Mouse (Mus musculus) lung, adult 2 months (tissue): ENCODE measurements around the gene Sbno2. TPM values are rescaled to one million over a fixed set of nuclear protein-coding genes. Genes with fewer than 3 reads are reported as not detected.
"Not testable (repeated sequence)": the region's sequence is repeated elsewhere in the genome, so short reads cannot be mapped to it uniquely, and the experiment has no call there.

Source experiments
- DNase-seq: peaks from one replicate; pipeline ENCODE4 v3.0.0; 2022
- H3K4me1 ChIP-seq: fragments of 200-500 bp; 2 replicates; pipeline ENCODE4 v1.6.1; 2011; ENCODE audit warnings: low read length; ENCODE audit not compliant: control insufficient read depth, insufficient read depth
- H3K4me3 ChIP-seq: fragments of 200-500 bp; replicated peaks from 2 replicates; pipeline ENCODE3; 2011; ENCODE audit warnings: low read depth, mild to moderate bottlenecking, control low read depth, low read length; ENCODE audit errors: extremely low read depth
- CTCF ChIP-seq: fragments of 200-500 bp; IDR thresholded peaks from 2 replicates; pipeline ENCODE4 v1.5.1; 2011; ENCODE audit warnings: mild to moderate bottlenecking, low read length, control low read depth; ENCODE audit not compliant: insufficient read depth
- POLR2A ChIP-seq: fragments of 200-500 bp; IDR thresholded peaks from 2 replicates; pipeline ENCODE4 v1.6.1; 2011; ENCODE audit warnings: low read depth, mild to moderate bottlenecking, control low read depth, low read length, borderline replicate concordance; ENCODE audit errors: extremely low read depth
- WGBS: fragments of 180-500 bp; shearing (Covaris S2); methylation state at CpG from one replicate; pipeline ENCODE4 v1.1.7; 2018; 5-methylcytosine and 5-hydroxymethylcytosine counted together
- polyA plus RNA-seq: library from polyadenylated mRNA; depleted of rRNA; stranded (reverse); fragments of >200 nt; gene quantifications from 2 replicates; pipeline ENCODE4 v1.2.3, GENCODE M21; 2012

Sbno2 gene
- polyA plus RNA-seq, 1 experiment = 85.8 TPM

- Histone ChIP-seq H3K4me1 (peaks cover 24% of the 10 kb centered on the region), H3K4me3 (no peak overlapping the region)
- no peak for DNase-seq
- WGBS = 58% methylated on average over 5 of the region's 5 CpGs
- TF ChIP-seq CTCF (no peak), POLR2A (no peak)
Measured at GRCm38 (mm10) chr10:80048396-80048795, 57.0 kb downstream of the Sbno2 start.

- WGBS = 72% methylated on average over 9 of the region's 9 CpGs
- H3K4me1 ChIP-seq = peaks cover 15% of the 10 kb centered on the region
- no peak within 1 kb of the TSS for H3K4me3 ChIP-seq
- TF ChIP-seq POLR2A = no peak
- TF ChIP-seq CTCF = no peak
- no peak for DNase-seq
Measured at GRCm38 (mm10) chr10:80047041-80047565, 58.3 kb downstream of the Sbno2 start, which contains the start of gene Gpx4. TSS of gene Gpx4 (plus strand) at chr10:80047166.

GRCm38 (mm10) chr10:80045766-80046165 is 59.6 kb downstream of the Sbno2 start:
- TF ChIP-seq POLR2A (no peak), CTCF (no peak)
- H3K4me1 ChIP-seq = peaks cover 6% of the 10 kb centered on the region; the same call in 1 of the 2 replicates
- whole genome bisulfite sequencing = 93% methylated on average over 5 of the region's 5 CpGs

GRCm38 (mm10) chr10:80045364-80045763 is 60.0 kb downstream of the Sbno2 start:
- H3K4me1 ChIP-seq, H3K4me3 ChIP-seq, DNase-seq: not testable (repeated sequence)
- WGBS = 74% methylated on average over 3 of the region's 4 CpGs

More at GRCm38 (mm10) chr10:80045766-80046165, 59.6 kb downstream of the Sbno2 start:
- DNase-seq = no peak
- no peak overlapping the region for H3K4me3 ChIP-seq

- 77% methylated on average over 4 of the region's 4 CpGs for WGBS
- TF ChIP-seq POLR2A (no peak), CTCF (no peak)
- Histone ChIP-seq H3K4me1 (peaks cover 4% of the 10 kb centered on the region; the same call in 1 of the 2 replicates), H3K4me3 (no peak overlapping the region)
- DNase-seq = no peak
Measured at GRCm38 (mm10) chr10:80044087-80044486, 61.3 kb downstream of the Sbno2 start.

GRCm38 (mm10) chr10:80041409-80042060 is 63.8 kb downstream of the Sbno2 start:
- DNase-seq, H3K4me3 ChIP-seq, H3K4me1 ChIP-seq: not testable (repeated sequence)
- WGBS = 87% methylated on average over 8 of the region's 8 CpGs

- WGBS = under 1% methylated on average over 40 of the region's 40 CpGs
Measured at GRCm38 (mm10) chr10:80039559-80039979, 65.8 kb downstream of the Sbno2 start, which contains the start of gene Polr2e. TSS of gene Polr2e (minus strand) at chr10:80039795.

GRCm38 (mm10) chr10:80036832-80037231 is 68.5 kb downstream of the Sbno2 start:
- Histone ChIP-seq H3K4me1 (peaks cover 36% of the 10 kb centered on the region), H3K4me3 (no peak overlapping the region)
- WGBS = 74% methylated on average over 13 of the region's 13 CpGs
- DNase-seq = no peak
- no peak for TF ChIP-seq POLR2A
- no peak for TF ChIP-seq CTCF

More at GRCm38 (mm10) chr10:80039559-80039979, 65.8 kb downstream of the Sbno2 start, which contains the start of gene Polr2e:
- Histone ChIP-seq H3K4me3 (peak within 1 kb of the TSS; percentile 75), H3K4me1 (peaks cover 18% of the 10 kb centered on the region)
- peak; percentile 90; the same call in 1 of the 2 replicates for TF ChIP-seq POLR2A
- TF ChIP-seq CTCF = no peak
- DNase-seq = peak; percentile 93

- 60% methylated on average over 5 of the region's 5 CpGs for WGBS
- DNase-seq = peak; percentile 46
- Histone ChIP-seq H3K4me3 (no peak overlapping the region), H3K4me1 (peaks cover 36% of the 10 kb centered on the region)
- no peak for TF ChIP-seq CTCF
- 0 out of 2 replicates have a peak, but pooled peaks have one; percentile 3 for TF ChIP-seq POLR2A
Measured at GRCm38 (mm10) chr10:80035686-80036085, 69.7 kb downstream of the Sbno2 start.

- 57% methylated on average over 8 of the region's 8 CpGs for WGBS
- H3K4me1 ChIP-seq = peaks cover 36% of the 10 kb centered on the region
- H3K4me3 ChIP-seq = no peak overlapping the region
- TF ChIP-seq POLR2A = no peak; the same call in 1 of the 2 replicates
- TF ChIP-seq CTCF = no peak
- no peak for DNase-seq
Measured at GRCm38 (mm10) chr10:80035148-80035547, 70.2 kb downstream of the Sbno2 start.
